Mouse (Mus musculus): Measurements from ENCODE around the gene Washc2. TPM values are rescaled to one million over a fixed set of nuclear protein-coding genes. Genes with fewer than 3 reads are reported as not detected.
"Not testable (repeated sequence)": the region's sequence is repeated elsewhere in the genome, so short reads cannot be mapped to it uniquely, and the experiment has no call there.

Washc2 gene
- 115 and 121 TPM in 2 replicates for polyA plus RNA-seq (2012; rRNA removed)

DNA sequence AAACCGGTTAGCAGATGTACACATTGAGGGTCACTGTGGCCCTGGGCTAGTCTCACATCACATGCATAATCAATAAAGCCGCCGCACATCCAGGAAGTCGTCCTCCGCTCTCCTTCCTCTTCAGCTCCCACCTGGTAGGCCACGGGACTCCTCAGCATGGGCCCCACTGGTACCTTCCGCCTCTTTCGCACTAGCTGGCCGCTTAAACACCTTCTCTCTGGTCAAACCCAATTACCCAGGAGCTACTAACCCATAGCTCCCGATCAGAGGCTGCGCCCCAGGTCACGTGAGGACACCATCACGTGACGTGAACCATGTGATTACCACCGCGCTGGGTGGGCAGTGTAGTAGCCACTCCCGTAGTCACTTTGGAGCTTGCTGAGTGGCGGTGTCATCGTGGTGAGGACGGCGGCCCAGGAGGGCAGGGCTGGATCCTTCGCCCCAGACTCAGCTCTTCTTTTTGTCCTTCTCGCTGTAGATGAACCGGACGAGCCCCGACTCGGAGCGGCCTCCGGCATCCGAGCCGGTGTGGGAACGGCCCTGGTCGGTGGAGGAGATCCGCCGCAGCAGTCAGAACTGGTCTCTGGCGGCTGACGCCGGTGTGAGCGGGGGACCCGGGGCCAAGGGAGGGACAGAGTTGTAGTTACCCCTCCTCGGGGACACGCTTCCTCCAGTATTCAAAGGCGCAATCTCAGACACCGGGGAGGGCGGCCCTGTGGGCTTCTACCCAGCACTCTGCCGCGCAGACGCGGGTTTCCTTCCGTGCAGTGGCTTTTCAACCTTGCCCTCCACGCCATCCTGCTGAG, at the start of gene Washc2:
Gene Washc2 (plus strand): TSS at position 310 of the 806 bp plus-strand sequence.
- no peaks in the 10 kb centered on the region; the same call in 1 of the 2 replicates for H3K4me1 ChIP-seq (ENCODE audit: control insufficient read depth, insufficient read depth, low read length)
- H3K4me3 ChIP-seq (ENCODE audit: insufficient read depth, low read length) = peak within 1 kb of the TSS; percentile 59
- TF ChIP-seq CTCF (IDR thresholded peaks at IDR 0.05; ENCODE audit: extremely low read depth, insufficient read depth, low read length) (no peak), POLR2A (IDR thresholded peaks at IDR 0.05; ENCODE audit: extremely low read depth, insufficient read depth, low read length) (peak; percentile 97)
- H3K27ac ChIP-seq (ENCODE audit: insufficient read depth, low read length) = peak within 1 kb of the TSS; percentile 7; the same call in 1 of the 2 replicates

GRCm38 (mm10) chr6:116166383-116166782, 41.5 kb upstream of the Washc2 start:
- H3K4me1 ChIP-seq (ENCODE audit: control insufficient read depth, insufficient read depth, low read length) = no peaks in the 10 kb centered on the region; the same call in 1 of the 2 replicates

GRCm38 (mm10) chr6:116173511-116174099, 34.2 kb upstream of the Washc2 start:
- H3K4me3 ChIP-seq (ENCODE audit: insufficient read depth, low read length); H3K4me1 ChIP-seq (ENCODE audit: control insufficient read depth, insufficient read depth, low read length); H3K27ac ChIP-seq (ENCODE audit: insufficient read depth, low read length): not testable (repeated sequence)

More at GRCm38 (mm10) chr6:116166383-116166782, 41.5 kb upstream of the Washc2 start:
- TF ChIP-seq CTCF (IDR thresholded peaks at IDR 0.05; ENCODE audit: extremely low read depth, insufficient read depth, low read length) (no peak), POLR2A (IDR thresholded peaks at IDR 0.05; ENCODE audit: extremely low read depth, insufficient read depth, low read length) (no peak)
- Histone ChIP-seq H3K27ac (ENCODE audit: insufficient read depth, low read length) (no peak overlapping the region), H3K4me3 (ENCODE audit: insufficient read depth, low read length) (no peak overlapping the region)

GRCm38 (mm10) chr6:116178376-116178775, 29.5 kb upstream of the Washc2 start:
- no peak overlapping the region for H3K4me3 ChIP-seq (ENCODE audit: insufficient read depth, low read length)
- H3K4me1 ChIP-seq (ENCODE audit: control insufficient read depth, insufficient read depth, low read length) = peaks cover 2% of the 10 kb centered on the region; the same call in 1 of the 2 replicates
- TF ChIP-seq CTCF (IDR thresholded peaks at IDR 0.05; ENCODE audit: extremely low read depth, insufficient read depth, low read length) (no peak), POLR2A (IDR thresholded peaks at IDR 0.05; ENCODE audit: extremely low read depth, insufficient read depth, low read length) (no peak)
- no peak overlapping the region for H3K27ac ChIP-seq (ENCODE audit: insufficient read depth, low read length)

- TF ChIP-seq POLR2A (IDR thresholded peaks at IDR 0.05; ENCODE audit: extremely low read depth, insufficient read depth, low read length) (no peak), CTCF (IDR thresholded peaks at IDR 0.05; ENCODE audit: extremely low read depth, insufficient read depth, low read length) (no peak)
- Histone ChIP-seq H3K4me3 (ENCODE audit: insufficient read depth, low read length) (no peak overlapping the region), H3K4me1 (ENCODE audit: control insufficient read depth, insufficient read depth, low read length) (peaks cover 2% of the 10 kb centered on the region; the same call in 1 of the 2 replicates), H3K27ac (ENCODE audit: insufficient read depth, low read length) (no peak overlapping the region)
These were observed 27.1 kb upstream of the Washc2 start for GRCm38 (mm10) chr6:116180731-116181130.

DNA sequence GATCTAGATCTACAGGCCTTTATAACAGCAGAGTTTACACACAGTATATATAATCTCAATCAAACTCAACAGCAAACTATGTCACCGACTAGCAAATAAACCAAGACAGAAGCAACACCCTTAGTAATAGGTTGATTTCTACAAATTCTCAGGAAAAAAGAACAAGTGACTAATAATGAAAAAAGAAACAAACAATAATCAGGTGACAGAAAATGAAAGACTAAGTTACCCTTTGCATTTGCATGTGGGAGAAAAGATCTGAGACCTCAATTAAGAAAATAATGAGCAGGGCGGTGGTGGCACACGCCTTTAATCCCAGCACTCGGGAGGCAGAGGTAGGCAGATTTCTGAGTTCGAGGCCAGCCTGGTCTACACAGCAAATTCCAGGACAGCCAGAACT, 24.3 kb upstream of the Washc2 start:
- Histone ChIP-seq H3K4me3 (ENCODE audit: insufficient read depth, low read length) (no peak overlapping the region), H3K27ac (ENCODE audit: insufficient read depth, low read length) (no peak overlapping the region), H3K4me1 (ENCODE audit: control insufficient read depth, insufficient read depth, low read length) (peaks cover 2% of the 10 kb centered on the region; the same call in 1 of the 2 replicates)
- TF ChIP-seq CTCF (IDR thresholded peaks at IDR 0.05; ENCODE audit: extremely low read depth, insufficient read depth, low read length) (no peak), POLR2A (IDR thresholded peaks at IDR 0.05; ENCODE audit: extremely low read depth, insufficient read depth, low read length) (no peak)

DNA sequence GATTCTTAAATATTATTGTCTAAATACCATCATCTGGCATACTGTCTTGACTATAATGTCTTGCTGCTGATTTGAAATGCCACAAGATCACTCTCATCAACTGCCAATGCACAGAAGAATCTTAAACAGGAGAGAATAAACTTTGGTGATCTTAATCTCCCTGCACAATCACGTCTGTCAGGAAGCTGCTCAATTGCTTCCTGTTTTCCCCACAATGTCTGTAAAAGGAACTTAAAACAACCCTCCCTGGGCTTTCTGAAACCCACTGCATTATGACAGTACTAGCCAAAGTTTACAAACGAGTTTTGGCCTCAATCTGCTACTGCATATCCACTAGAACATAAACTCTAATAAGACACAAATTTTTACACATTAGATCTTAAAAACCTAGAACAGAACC, 21.4 kb upstream of the Washc2 start:
- TF ChIP-seq CTCF (IDR thresholded peaks at IDR 0.05; ENCODE audit: extremely low read depth, insufficient read depth, low read length) = no peak
- no peak for TF ChIP-seq POLR2A (IDR thresholded peaks at IDR 0.05; ENCODE audit: extremely low read depth, insufficient read depth, low read length)
- Histone ChIP-seq H3K27ac (ENCODE audit: insufficient read depth, low read length) (no peak overlapping the region), H3K4me1 (ENCODE audit: control insufficient read depth, insufficient read depth, low read length) (peaks cover 5% of the 10 kb centered on the region), H3K4me3 (ENCODE audit: insufficient read depth, low read length) (no peak overlapping the region)

GRCm38 (mm10) chr6:116189417-116189816, 18.4 kb upstream of the Washc2 start:
- TF ChIP-seq CTCF (IDR thresholded peaks at IDR 0.05; ENCODE audit: extremely low read depth, insufficient read depth, low read length) = no peak
- no peak for TF ChIP-seq POLR2A (IDR thresholded peaks at IDR 0.05; ENCODE audit: extremely low read depth, insufficient read depth, low read length)
- H3K4me1 ChIP-seq (ENCODE audit: control insufficient read depth, insufficient read depth, low read length) = peaks cover 4% of the 10 kb centered on the region
- no peak overlapping the region for H3K27ac ChIP-seq (ENCODE audit: insufficient read depth, low read length)
- no peak overlapping the region for H3K4me3 ChIP-seq (ENCODE audit: insufficient read depth, low read length)

DNA sequence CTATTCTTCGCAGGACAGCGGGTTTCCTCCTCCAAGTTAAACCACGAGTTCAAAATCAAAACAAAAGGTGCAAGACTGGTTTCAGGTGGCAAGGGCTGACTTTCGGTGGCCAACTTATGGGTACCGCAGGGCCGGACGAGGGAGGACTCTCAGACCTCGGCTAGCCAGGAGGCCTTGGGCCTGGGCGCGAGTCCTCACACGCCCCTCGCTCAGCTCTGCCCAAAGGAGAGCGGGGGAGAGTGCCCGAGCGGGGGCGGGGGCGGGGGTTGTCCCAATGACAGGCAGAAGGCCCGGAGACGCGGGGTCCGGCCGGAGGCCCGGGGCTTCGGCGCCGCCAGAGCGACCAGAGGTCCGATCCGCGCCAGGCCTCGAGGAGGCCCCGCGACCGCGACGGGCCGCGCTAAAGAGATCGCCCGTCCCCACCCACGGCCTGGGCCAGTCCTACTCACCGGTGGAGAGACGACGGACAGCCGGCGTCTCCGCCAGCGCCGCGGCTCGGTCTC, 15.0 kb upstream of the Washc2 start:
- Histone ChIP-seq H3K4me3 (ENCODE audit: insufficient read depth, low read length) (peak overlapping the region; percentile 62), H3K27ac (ENCODE audit: insufficient read depth, low read length) (no peak overlapping the region; the same call in 1 of the 2 replicates), H3K4me1 (ENCODE audit: control insufficient read depth, insufficient read depth, low read length) (peaks cover 4% of the 10 kb centered on the region)
- TF ChIP-seq CTCF (IDR thresholded peaks at IDR 0.05; ENCODE audit: extremely low read depth, insufficient read depth, low read length) (no peak), POLR2A (IDR thresholded peaks at IDR 0.05; ENCODE audit: extremely low read depth, insufficient read depth, low read length) (no peak)
